Mouse (Mus musculus) lung, postnatal 0 days (tissue): ENCODE data around the gene Slc38a6. TPM values are rescaled to one million over a fixed set of nuclear protein-coding genes. Genes with fewer than 3 reads are reported as not detected.

Source experiments
- ATAC-seq: fragments of 200-750 bp; cut with Nextera tagmentation; 2 replicates; pipeline ENCODE4 v1.8.0; 2017; ENCODE audit warnings: moderate library complexity
- DNase-seq: peaks from one replicate; pipeline ENCODE4 v3.0.0-alpha.2; 2016; ENCODE audit warnings: low spot score
- H3K27ac ChIP-seq: fragments of 300-500 bp; sonication (generic); 2 replicates; pipeline ENCODE4 v1.5.1; 2014; ENCODE audit warnings: antibody characterized with exemption, mild to moderate bottlenecking, low read length, mixed read lengths
- H3K27me3 ChIP-seq: fragments of 300-500 bp; sonication (generic); replicated peaks from 2 replicates; pipeline ENCODE4 v1.6.1; 2014; ENCODE audit warnings: low read length, mixed read lengths; ENCODE audit not compliant: insufficient read depth
- H3K36me3 ChIP-seq: fragments of 300-500 bp; sonication (generic); 2 replicates; pipeline ENCODE4 v1.6.1; 2014; ENCODE audit warnings: low read length, mixed read lengths; ENCODE audit not compliant: insufficient read depth
- H3K4me1 ChIP-seq: fragments of 300-500 bp; sonication (generic); 2 replicates; pipeline ENCODE4 v1.6.1; 2014; ENCODE audit warnings: antibody characterized with exemption, low read depth, low read length, mixed read lengths; ENCODE audit not compliant: insufficient read depth
- H3K4me2 ChIP-seq: fragments of 300-500 bp; sonication (generic); replicated peaks from 2 replicates; pipeline ENCODE4 v1.6.1; 2014; ENCODE audit warnings: low read depth, mild to moderate bottlenecking, low read length, moderate library complexity, mixed read lengths
- H3K4me3 ChIP-seq: fragments of 300-500 bp; sonication (generic); 2 replicates; pipeline ENCODE4 v1.5.1; 2014; ENCODE audit warnings: low read depth, low read length
- H3K9ac ChIP-seq: fragments of 300-500 bp; sonication (generic); replicated peaks from 2 replicates; pipeline ENCODE4 v1.6.1; 2014; ENCODE audit warnings: low read depth, mild to moderate bottlenecking
- H3K9me3 ChIP-seq: fragments of 300-500 bp; sonication (generic); 2 replicates; pipeline ENCODE4 v1.6.1; 2016; ENCODE audit warnings: low read length, mixed read lengths
- CTCF ChIP-seq: IDR thresholded peaks from 2 replicates; pipeline ENCODE4 v1.5.1; 2016; ENCODE audit warnings: antibody characterized with exemption, mild to moderate bottlenecking
- EP300 ChIP-seq: IDR thresholded peaks from 2 replicates; pipeline ENCODE4 v1.6.1; 2016; ENCODE audit warnings: antibody characterized with exemption, mild to moderate bottlenecking, control low read depth
- WGBS: fragments of 180-500 bp; shearing (Covaris S2); extraction: QIAGEN DNeasy Blood & Tissue Kit; methylation state at CpG from one replicate; pipeline ENCODE4 v1.1.7; 2014; 5-methylcytosine and 5-hydroxymethylcytosine counted together
- polyA plus RNA-seq: library from polyadenylated mRNA; unstranded; fragments of >200 nt; fragmentation: Nextera tagmentation; extraction: Ambion mirVana; gene quantifications from 2 replicates; pipeline ENCODE4 v1.2.1, GENCODE M21; 2015

Gene Slc38a6
- polyA plus RNA-seq, 1 experiment from 2014 or later = 4.2 TPM

GRCm38 (mm10) chr12:73337127-73337526 is 50.5 kb downstream of the Slc38a6 start:
- Histone ChIP-seq H3K27ac (no peak overlapping the region), H3K36me3 (no peaks in the 10 kb centered on the region), H3K4me3 (no peak overlapping the region), H3K27me3 (no peaks in the 10 kb centered on the region), H3K9ac (no peak overlapping the region), H3K9me3 (no peaks in the 10 kb centered on the region), H3K4me2 (no peak overlapping the region), H3K4me1 (no peaks in the 10 kb centered on the region)
- no peak for TF ChIP-seq CTCF
- TF ChIP-seq EP300 = no peak
- no peak for ATAC-seq
- 79% methylated on average over 7 of the region's 7 CpGs for WGBS
- no peak for DNase-seq

DNA sequence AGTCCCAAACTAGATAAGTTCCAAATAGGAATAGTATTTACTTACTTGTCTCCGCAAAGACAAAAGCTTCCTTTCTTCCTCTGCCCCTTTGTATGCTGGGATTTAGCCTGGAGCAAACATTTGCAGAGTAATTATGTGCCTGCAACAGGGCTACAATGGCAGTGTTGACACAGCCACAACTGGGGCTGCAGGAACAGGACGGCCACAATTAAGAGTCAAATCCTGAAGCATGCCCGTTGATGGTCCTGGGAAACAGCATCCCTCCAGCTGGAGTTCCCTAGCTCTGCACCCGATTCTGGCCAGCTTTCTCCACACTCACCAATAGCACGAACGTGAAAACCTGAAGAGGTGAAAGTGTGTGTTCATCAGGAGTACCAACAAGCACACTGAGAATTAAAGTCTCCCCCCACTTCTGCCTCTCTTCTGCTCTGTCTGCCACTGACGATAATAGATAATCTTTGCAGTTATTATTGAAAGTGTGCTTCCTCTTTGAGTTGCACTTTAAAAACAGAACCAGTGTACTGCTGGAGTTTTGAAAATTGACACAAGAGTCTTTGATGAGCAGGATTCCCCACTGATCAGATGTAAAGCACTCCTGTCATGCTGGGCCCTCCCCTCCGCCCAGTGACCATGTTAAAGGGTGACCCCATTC is 54.2 kb downstream of the Slc38a6 start:
- no peak overlapping the region for H3K27ac ChIP-seq
- WGBS = 37% methylated on average over 8 of the region's 8 CpGs
- no peaks in the 10 kb centered on the region for H3K27me3 ChIP-seq
- H3K9me3 ChIP-seq = no peaks in the 10 kb centered on the region
- H3K36me3 ChIP-seq = no peaks in the 10 kb centered on the region
- DNase-seq (no peak), ATAC-seq (no peak)
- H3K4me1 ChIP-seq = no peaks in the 10 kb centered on the region
- H3K4me2 ChIP-seq = no peak overlapping the region
- no peak for TF ChIP-seq CTCF
- no peak overlapping the region for H3K4me3 ChIP-seq
- H3K9ac ChIP-seq = no peak overlapping the region

DNA sequence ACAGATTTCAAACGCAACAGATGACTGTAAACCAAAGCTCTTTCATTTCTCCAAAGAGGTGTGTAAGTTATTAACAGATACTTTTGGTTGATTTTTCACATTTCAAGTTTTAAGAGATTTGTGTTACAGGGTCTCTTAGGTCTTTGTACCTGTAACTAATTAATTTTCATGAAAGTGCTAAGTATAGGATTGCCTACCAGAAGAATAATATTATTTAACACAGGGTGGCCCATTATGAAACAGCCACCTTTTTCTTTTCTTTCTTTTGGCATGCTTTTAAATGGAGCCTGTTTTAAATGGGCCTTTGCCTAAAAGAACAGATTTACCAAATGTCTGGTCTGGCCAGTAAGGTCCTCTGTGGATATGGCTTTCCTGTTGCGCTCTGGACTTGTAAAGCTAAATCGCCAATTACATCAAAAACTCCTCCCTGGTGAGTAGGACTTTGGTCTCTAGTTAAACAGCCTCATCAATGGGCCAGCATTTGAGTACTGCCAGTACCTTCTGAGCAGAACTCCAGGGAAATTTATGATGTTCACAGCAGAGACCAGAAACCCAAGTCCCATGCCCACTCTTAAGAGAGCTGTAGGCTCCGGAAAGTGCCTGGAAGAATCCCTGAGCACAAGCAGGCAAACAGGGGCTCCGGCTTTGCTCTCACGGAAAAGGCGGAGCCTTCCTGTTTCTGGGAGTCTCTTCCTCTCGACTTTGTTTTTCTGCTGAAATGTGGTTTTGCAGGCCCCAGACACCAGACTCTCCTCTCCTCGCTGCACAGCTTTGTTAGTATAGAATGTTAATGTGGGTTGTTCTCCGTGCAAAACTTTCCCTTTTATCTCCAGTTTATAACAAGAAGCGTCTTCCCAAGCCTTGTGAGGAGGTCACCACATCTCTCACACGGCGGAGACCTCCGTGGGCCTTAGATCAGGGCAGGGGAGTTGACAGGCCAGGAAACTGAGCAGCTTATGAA is 55.4 kb downstream of the Slc38a6 start:
- no peak overlapping the region for H3K4me2 ChIP-seq
- H3K4me3 ChIP-seq = no peak overlapping the region
- no peaks in the 10 kb centered on the region for H3K36me3 ChIP-seq
- no peak overlapping the region for H3K9ac ChIP-seq
- no peaks in the 10 kb centered on the region for H3K27me3 ChIP-seq
- peak overlapping the region; percentile 81 for H3K27ac ChIP-seq
- DNase-seq = peak; percentile 32
- H3K4me1 ChIP-seq = no peaks in the 10 kb centered on the region
- peak; percentile 57 for ATAC-seq
- H3K9me3 ChIP-seq = no peaks in the 10 kb centered on the region
- TF ChIP-seq EP300 (peak; percentile 29; the same call in 1 of the 2 replicates), CTCF (no peak)
- 40% methylated on average over 14 of the region's 14 CpGs for WGBS

- Histone ChIP-seq H3K27me3 (no peaks in the 10 kb centered on the region), H3K36me3 (no peaks in the 10 kb centered on the region), H3K27ac (no peak overlapping the region), H3K9me3 (no peaks in the 10 kb centered on the region), H3K4me1 (no peaks in the 10 kb centered on the region), H3K4me2 (no peak overlapping the region), H3K4me3 (no peak overlapping the region), H3K9ac (no peak overlapping the region)
- TF ChIP-seq CTCF = no peak
- no peak for TF ChIP-seq EP300
- ATAC-seq = no peak
- WGBS = 94% methylated on average over 4 of the region's 4 CpGs
- no peak for DNase-seq
Observed at GRCm38 (mm10) chr12:73344300-73344699, 57.7 kb downstream of the Slc38a6 start.

GRCm38 (mm10) chr12:73345157-73345556 is 58.6 kb downstream of the Slc38a6 start:
- H3K9ac ChIP-seq = no peak overlapping the region
- TF ChIP-seq CTCF (no peak), EP300 (no peak)
- H3K4me2 ChIP-seq = no peak overlapping the region
- H3K4me1 ChIP-seq = no peaks in the 10 kb centered on the region
- no peaks in the 10 kb centered on the region for H3K36me3 ChIP-seq
- H3K4me3 ChIP-seq = no peak overlapping the region
- ATAC-seq (no peak), DNase-seq (no peak)
- no peaks in the 10 kb centered on the region for H3K9me3 ChIP-seq
- H3K27me3 ChIP-seq = no peaks in the 10 kb centered on the region
- no peak overlapping the region for H3K27ac ChIP-seq
- WGBS = 50% methylated on average over 12 of the region's 12 CpGs

DNA sequence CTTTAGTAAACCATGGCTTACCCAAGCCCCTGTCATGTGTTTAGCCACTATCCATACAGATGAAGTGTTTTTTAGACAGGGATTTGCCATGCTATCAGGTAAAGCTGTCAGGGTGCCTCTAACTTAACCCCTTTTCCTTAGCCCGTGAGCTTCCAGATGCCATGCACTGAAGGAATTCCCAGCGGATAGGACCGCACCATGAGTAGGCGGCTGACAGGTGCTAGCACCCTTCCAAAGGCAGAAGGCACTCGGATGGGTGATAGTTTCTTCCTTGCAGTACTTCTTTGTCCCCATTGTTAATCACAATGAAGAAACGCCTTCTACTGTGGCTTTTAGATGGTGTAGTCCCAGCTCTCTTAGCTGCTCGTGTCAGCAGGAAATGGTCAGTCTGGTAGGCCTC is 60.6 kb downstream of the Slc38a6 start:
- ATAC-seq (no peak), DNase-seq (no peak)
- no peak overlapping the region for H3K27ac ChIP-seq
- H3K4me2 ChIP-seq = no peak overlapping the region
- H3K9me3 ChIP-seq = no peaks in the 10 kb centered on the region
- H3K27me3 ChIP-seq = no peaks in the 10 kb centered on the region
- 72% methylated on average over 7 of the region's 7 CpGs for WGBS
- TF ChIP-seq CTCF (no peak), EP300 (no peak)
- H3K9ac ChIP-seq = no peak overlapping the region
- H3K4me1 ChIP-seq = no peaks in the 10 kb centered on the region
- no peak overlapping the region for H3K4me3 ChIP-seq
- H3K36me3 ChIP-seq = no peaks in the 10 kb centered on the region
